Mouse (Mus musculus) embryonic facial prominence, embryonic 14.5 days (tissue): ENCODE measurements around the gene Alkbh4. TPM values are rescaled to one million over a fixed set of nuclear protein-coding genes. Genes with fewer than 3 reads are reported as not detected.

Experiments
- ATAC-seq: fragments of 200-750 bp; cut with Nextera tagmentation; 2 replicates; pipeline ENCODE4 v1.8.0; 2017; ENCODE audit warnings: low read depth, moderate number of reproducible peaks, moderate TSS enrichment
- DNase-seq: peaks from one replicate; pipeline ENCODE4 v3.0.0-alpha.2; 2015; ENCODE audit warnings: low spot score
- H3K27ac ChIP-seq: fragments of 300-500 bp; sonication (generic); replicated peaks from 2 replicates; pipeline ENCODE4 v1.5.1; 2014; ENCODE audit warnings: low read depth, mild to moderate bottlenecking, low read length, moderate library complexity
- H3K27me3 ChIP-seq: fragments of 300-500 bp; sonication (generic); replicated peaks from 2 replicates; pipeline ENCODE4 v1.6.1; 2014; ENCODE audit warnings: low read length; ENCODE audit not compliant: control insufficient read depth, insufficient read depth
- H3K36me3 ChIP-seq: fragments of 300-500 bp; sonication (generic); 2 replicates; pipeline ENCODE4 v1.6.1; 2014; ENCODE audit warnings: low read length, mixed read lengths; ENCODE audit not compliant: control insufficient read depth, insufficient read depth
- H3K4me1 ChIP-seq: fragments of 300-500 bp; sonication (generic); 2 replicates; pipeline ENCODE4 v1.6.1; 2014; ENCODE audit warnings: antibody characterized with exemption, low read length; ENCODE audit not compliant: control insufficient read depth, insufficient read depth
- H3K4me2 ChIP-seq: fragments of 300-500 bp; sonication (generic); 2 replicates; pipeline ENCODE4 v1.6.1; 2014; ENCODE audit warnings: low read depth, mild to moderate bottlenecking, low read length, moderate library complexity, mixed read lengths
- H3K4me3 ChIP-seq: fragments of 300-500 bp; sonication (generic); 2 replicates; pipeline ENCODE4 v1.5.1; 2014; ENCODE audit warnings: low read depth, mild to moderate bottlenecking, low read length
- H3K9ac ChIP-seq: fragments of 300-500 bp; sonication (generic); 2 replicates; pipeline ENCODE4 v1.6.1; 2014; ENCODE audit warnings: low read depth, mild to moderate bottlenecking, low read length, moderate library complexity, mixed read lengths
- H3K9me3 ChIP-seq: fragments of 300-500 bp; sonication (generic); 2 replicates; pipeline ENCODE4 v1.6.1; 2016; ENCODE audit warnings: low read length; ENCODE audit not compliant: control insufficient read depth
- WGBS: fragments of 180-500 bp; shearing (Covaris S2); extraction: QIAGEN DNeasy Blood & Tissue Kit; methylation state at CpG from one replicate; pipeline ENCODE4 v1.1.7; 2014; 5-methylcytosine and 5-hydroxymethylcytosine counted together
- polyA plus RNA-seq: library from polyadenylated mRNA; unstranded; fragments of >200 nt; fragmentation: Nextera tagmentation; extraction: Ambion mirVana; gene quantifications from 2 replicates; pipeline ENCODE4 v1.2.1, GENCODE M21; 2014

The Alkbh4 gene
- polyA plus RNA-seq, 1 experiment from 2014 or later: 11.7 TPM

DNA sequence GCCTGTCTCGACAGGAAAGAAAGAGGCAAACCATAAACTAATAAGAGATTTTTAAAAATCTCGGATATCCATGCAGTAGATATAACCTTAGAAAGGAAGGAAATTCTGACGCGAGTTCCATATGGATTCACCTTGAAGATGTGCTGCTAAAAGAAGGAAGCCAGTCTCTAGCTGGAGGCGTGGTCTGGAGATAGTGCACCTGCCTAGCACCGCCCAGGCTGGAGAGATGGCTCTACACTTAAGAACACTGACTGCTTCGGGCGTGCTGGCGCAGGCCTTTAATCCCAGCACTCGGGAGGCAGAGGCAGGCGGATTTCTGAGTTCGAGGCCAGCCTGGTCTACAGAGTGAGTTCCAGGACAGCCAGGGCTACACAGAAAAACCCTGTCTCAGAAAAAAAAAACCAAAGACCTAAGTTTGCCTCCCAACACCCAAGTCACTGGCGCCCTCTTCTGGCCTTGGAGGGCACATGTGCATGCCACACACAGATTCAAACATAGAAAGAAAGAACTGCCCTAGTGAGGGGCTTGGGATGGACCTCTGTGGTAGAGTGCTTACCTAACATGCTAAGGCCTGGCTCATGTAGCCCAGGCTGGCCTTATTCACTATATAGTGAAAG, 1.8 kb downstream of the Alkbh4 start:
- ATAC-seq (no peak), DNase-seq (peak; percentile 19)
- WGBS: 82% methylated on average over 12 of the region's 13 CpGs
- Histone ChIP-seq H3K27me3 (no peaks in the 10 kb centered on the region), H3K4me2 (no peak overlapping the region), H3K9me3 (no peaks in the 10 kb centered on the region), H3K36me3 (peaks cover 47% of the 10 kb centered on the region), H3K4me1 (peaks cover 11% of the 10 kb centered on the region), H3K9ac (no peak overlapping the region), H3K27ac (no peak overlapping the region), H3K4me3 (no peak overlapping the region)

DNA sequence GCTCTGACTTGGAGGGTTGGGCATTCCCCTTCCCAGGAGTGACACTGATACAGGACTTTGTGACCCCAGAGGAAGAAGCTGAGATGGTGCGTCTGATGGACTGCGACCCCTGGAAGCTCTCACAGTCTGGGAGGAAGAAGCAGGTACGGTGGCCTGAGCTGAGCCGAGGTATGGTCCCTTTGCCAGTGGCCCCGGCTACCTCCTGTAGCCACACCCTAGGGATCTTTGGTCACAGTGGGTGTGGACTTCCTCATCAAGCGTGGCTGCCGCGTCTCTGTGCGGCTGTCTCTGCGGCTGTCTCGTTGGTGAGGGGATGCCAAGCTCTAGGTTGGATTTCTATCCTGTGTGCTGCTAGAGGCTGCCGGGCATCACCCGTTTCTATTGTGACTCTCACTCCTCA, 3.4 kb downstream of the Alkbh4 start:
- Histone ChIP-seq H3K27ac (no peak overlapping the region), H3K27me3 (no peaks in the 10 kb centered on the region), H3K36me3 (peaks cover 34% of the 10 kb centered on the region), H3K4me1 (peaks cover 11% of the 10 kb centered on the region), H3K9me3 (0 out of 2 replicates have a peak, but pooled peaks cover 3% of the 10 kb centered on the region), H3K4me3 (no peak overlapping the region), H3K9ac (no peak overlapping the region), H3K4me2 (no peak overlapping the region)
- DNase-seq: no peak
- WGBS: 95% methylated on average over 13 of the region's 13 CpGs
- no peak for ATAC-seq

- no peak for ATAC-seq
- Histone ChIP-seq H3K4me1 (peaks cover 7% of the 10 kb centered on the region), H3K4me2 (no peak overlapping the region), H3K27me3 (no peaks in the 10 kb centered on the region), H3K9ac (no peak overlapping the region), H3K27ac (no peak overlapping the region), H3K36me3 (peaks cover 34% of the 10 kb centered on the region), H3K9me3 (0 out of 2 replicates have a peak, but pooled peaks cover 3% of the 10 kb centered on the region), H3K4me3 (no peak overlapping the region)
- WGBS: 90% methylated on average over 10 of the region's 10 CpGs
- no peak for DNase-seq
These were observed 4.1 kb downstream of the Alkbh4 start for GRCm38 (mm10) chr5:136140057-136140482.

DNA sequence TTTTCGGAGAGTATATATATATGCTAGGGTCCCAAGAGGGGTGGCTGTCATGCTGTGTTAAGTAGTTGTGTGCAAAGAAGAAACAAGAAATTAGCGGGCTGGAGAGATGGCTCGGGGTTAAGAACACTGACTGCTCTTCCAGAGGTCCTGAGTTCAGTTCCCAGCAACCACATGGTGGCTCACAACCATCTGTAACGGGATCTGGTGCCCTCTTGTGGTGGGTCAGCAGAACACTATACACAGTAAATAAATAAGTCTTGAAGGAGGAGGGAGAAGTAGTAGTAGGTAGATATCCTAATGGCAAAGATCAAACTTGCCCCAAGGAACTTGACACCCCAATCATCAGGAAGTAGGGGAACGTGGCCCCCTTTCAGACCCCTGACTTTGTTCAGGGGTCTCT, 6.8 kb downstream of the Alkbh4 start:
- 87% methylated on average over 5 of the region's 5 CpGs for WGBS
- H3K4me3 ChIP-seq: no peak overlapping the region
- DNase-seq: no peak
- no peak overlapping the region for H3K27ac ChIP-seq
- H3K9ac ChIP-seq: no peak overlapping the region
- no peaks in the 10 kb centered on the region; the same call in 1 of the 2 replicates for H3K4me1 ChIP-seq
- 0 out of 2 replicates have a peak, but pooled peaks cover 3% of the 10 kb centered on the region for H3K9me3 ChIP-seq
- peaks cover 34% of the 10 kb centered on the region for H3K36me3 ChIP-seq
- no peak for ATAC-seq
- no peaks in the 10 kb centered on the region for H3K27me3 ChIP-seq
- no peak overlapping the region for H3K4me2 ChIP-seq

- WGBS: 91% methylated on average over 6 of the region's 6 CpGs
- H3K36me3 ChIP-seq: peaks cover 34% of the 10 kb centered on the region
These were observed 7.3 kb downstream of the Alkbh4 start for GRCm38 (mm10) chr5:136143161-136143755.

DNA sequence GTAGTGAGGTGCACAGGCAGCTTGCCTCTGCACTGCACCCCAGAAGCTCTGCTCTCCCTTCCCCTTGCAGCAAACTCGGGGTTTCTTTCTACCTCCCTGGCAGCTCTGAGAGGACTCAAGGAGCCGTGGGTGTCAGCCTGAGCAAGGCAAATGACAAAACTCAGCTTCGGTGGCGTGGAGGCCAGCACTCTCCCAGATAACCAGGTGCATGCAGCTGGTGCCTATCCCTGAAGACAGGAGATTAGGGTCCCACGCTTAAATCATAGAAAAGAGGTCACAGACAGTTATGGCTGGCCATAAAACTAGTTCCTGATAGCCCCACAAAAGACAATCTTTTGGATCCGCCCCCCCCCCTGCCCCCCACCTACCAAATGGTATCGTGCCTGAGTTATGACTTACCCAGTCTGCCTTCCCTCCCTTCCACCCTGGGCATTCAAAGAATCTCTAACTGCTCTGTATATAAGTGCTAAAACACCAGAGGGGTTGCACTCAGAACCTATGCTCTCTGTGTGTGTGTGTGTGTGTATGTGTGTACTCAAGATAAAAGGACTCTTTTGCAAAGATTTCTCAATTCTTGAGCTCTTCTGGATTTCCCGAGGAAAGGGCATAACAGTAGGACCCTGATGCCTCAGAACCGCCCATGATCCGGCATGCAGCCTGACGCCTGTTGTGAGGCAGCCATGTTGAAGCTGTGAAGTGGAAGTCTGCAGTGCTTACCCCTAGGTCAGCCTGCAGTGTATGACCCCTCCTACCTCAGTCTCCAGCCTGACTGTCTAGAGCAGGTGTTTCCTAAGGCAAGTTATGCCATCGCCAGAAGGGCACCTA, 8.9 kb downstream of the Alkbh4 start:
- Histone ChIP-seq H3K36me3 (peaks cover 23% of the 10 kb centered on the region), H3K9ac (no peak overlapping the region), H3K9me3 (0 out of 2 replicates have a peak, but pooled peaks cover 3% of the 10 kb centered on the region), H3K4me3 (no peak overlapping the region), H3K4me2 (no peak overlapping the region), H3K4me1 (no peaks in the 10 kb centered on the region; the same call in 1 of the 2 replicates), H3K27ac (no peak overlapping the region), H3K27me3 (no peaks in the 10 kb centered on the region)
- DNase-seq (no peak), ATAC-seq (no peak)
- WGBS: 64% methylated on average over 12 of the region's 12 CpGs

More at GRCm38 (mm10) chr5:136143161-136143755, 7.3 kb downstream of the Alkbh4 start:
- no peaks in the 10 kb centered on the region for H3K27me3 ChIP-seq
- no peak overlapping the region for H3K4me3 ChIP-seq
- ATAC-seq (no peak), DNase-seq (no peak)
- no peak overlapping the region for H3K27ac ChIP-seq
- 0 out of 2 replicates have a peak, but pooled peaks cover 3% of the 10 kb centered on the region for H3K9me3 ChIP-seq
- no peaks in the 10 kb centered on the region; the same call in 1 of the 2 replicates for H3K4me1 ChIP-seq
- no peak overlapping the region for H3K4me2 ChIP-seq
- H3K9ac ChIP-seq: no peak overlapping the region

- WGBS: 80% methylated on average over 1 of the region's 1 CpGs
- H3K4me1 ChIP-seq: no peaks in the 10 kb centered on the region; the same call in 1 of the 2 replicates
- H3K27ac ChIP-seq: no peak overlapping the region
- 0 out of 2 replicates have a peak, but pooled peaks cover 3% of the 10 kb centered on the region for H3K9me3 ChIP-seq
- no peak overlapping the region for H3K9ac ChIP-seq
- H3K4me2 ChIP-seq: no peak overlapping the region
- peaks cover 4% of the 10 kb centered on the region; the same call in 1 of the 2 replicates for H3K36me3 ChIP-seq
- no peak overlapping the region for H3K4me3 ChIP-seq
- H3K27me3 ChIP-seq: no peaks in the 10 kb centered on the region
- DNase-seq (no peak), ATAC-seq (no peak)
These were observed 11.0 kb downstream of the Alkbh4 start for GRCm38 (mm10) chr5:136146936-136147335.

- no peaks in the 10 kb centered on the region for H3K27me3 ChIP-seq
- H3K9me3 ChIP-seq: 0 out of 2 replicates have a peak, but pooled peaks cover 3% of the 10 kb centered on the region
- H3K4me2 ChIP-seq: no peak overlapping the region
- DNase-seq (no peak), ATAC-seq (no peak)
- H3K27ac ChIP-seq: no peak overlapping the region
- H3K9ac ChIP-seq: no peak overlapping the region
- 67% methylated on average over 8 of the region's 8 CpGs for WGBS
- no peak overlapping the region for H3K4me3 ChIP-seq
- no peaks in the 10 kb centered on the region for H3K36me3 ChIP-seq
- H3K4me1 ChIP-seq: no peaks in the 10 kb centered on the region; the same call in 1 of the 2 replicates
These were observed 11.8 kb downstream of the Alkbh4 start for GRCm38 (mm10) chr5:136147704-136148103.
